Mouse (Mus musculus): Measurements from ENCODE around the gene Olig2. TPM values are rescaled to one million over a fixed set of nuclear protein-coding genes. Genes with fewer than 3 reads are reported as not detected.
"Not testable (repeated sequence)": the region's sequence is repeated elsewhere in the genome, so short reads cannot be mapped to it uniquely, and the experiment has no call there.

Olig2 gene
- polyA plus RNA-seq, 1 experiment from 2014 or later: 4.6 TPM

- Histone ChIP-seq H3K36me3 (no peaks in the 10 kb centered on the region), H3K27me3 (peaks cover 100% of the 10 kb centered on the region), H3K4me1 (replicated peaks) (peaks cover 39% of the 10 kb centered on the region), H3K4me2 (no peak overlapping the region), H3K27ac (replicated peaks) (no peak overlapping the region), H3K9ac (no peak overlapping the region), H3K9me3 (no peaks in the 10 kb centered on the region), H3K4me3 (peak overlapping the region; percentile 10; the same call in 1 of the 2 replicates)
- WGBS: 1% methylated on average over 30 of the region's 30 CpGs
- ATAC-seq (ENCODE audit: low read depth): no peak
Measured at GRCm38 (mm10) chr16:91228238-91229071, 3.2 kb downstream of the Olig2 start.

GRCm38 (mm10) chr16:91229072-91229348, 3.8 kb downstream of the Olig2 start:
- Histone ChIP-seq H3K4me1 (replicated peaks) (peaks cover 38% of the 10 kb centered on the region), H3K4me3 (peak overlapping the region; percentile 10; the same call in 1 of the 2 replicates), H3K27ac (replicated peaks) (no peak overlapping the region), H3K27me3 (peaks cover 100% of the 10 kb centered on the region), H3K4me2 (no peak overlapping the region), H3K36me3 (no peaks in the 10 kb centered on the region), H3K9me3 (no peaks in the 10 kb centered on the region), H3K9ac (no peak overlapping the region)
- no peak for ATAC-seq (ENCODE audit: low read depth)
- WGBS: 1% methylated on average over 10 of the region's 10 CpGs

GRCm38 (mm10) chr16:91229643-91230042, 4.4 kb downstream of the Olig2 start:
- H3K27me3 ChIP-seq: peaks cover 100% of the 10 kb centered on the region
- H3K4me1 ChIP-seq (replicated peaks): peaks cover 38% of the 10 kb centered on the region
- H3K4me3 ChIP-seq: no peak overlapping the region
- no peak overlapping the region for H3K4me2 ChIP-seq
- no peak for ATAC-seq (ENCODE audit: low read depth)
- no peaks in the 10 kb centered on the region for H3K9me3 ChIP-seq
- H3K9ac ChIP-seq: no peak overlapping the region
- no peaks in the 10 kb centered on the region for H3K36me3 ChIP-seq
- 10% methylated on average over 8 of the region's 8 CpGs for WGBS
- no peak overlapping the region for H3K27ac ChIP-seq (replicated peaks)

- Histone ChIP-seq H3K9ac (no peak overlapping the region), H3K36me3 (no peaks in the 10 kb centered on the region), H3K4me3 (no peak overlapping the region), H3K27me3 (peaks cover 100% of the 10 kb centered on the region), H3K9me3 (no peaks in the 10 kb centered on the region), H3K4me1 (replicated peaks) (peaks cover 21% of the 10 kb centered on the region), H3K4me2 (no peak overlapping the region), H3K27ac (replicated peaks) (no peak overlapping the region)
- ATAC-seq (ENCODE audit: low read depth): peak; percentile 60
- WGBS: 2% methylated on average over 26 of the region's 26 CpGs
Measured at GRCm38 (mm10) chr16:91231781-91232469, 6.7 kb downstream of the Olig2 start.

- H3K4me2 ChIP-seq: no peak overlapping the region
Measured at GRCm38 (mm10) chr16:91232470-91233240, 7.4 kb downstream of the Olig2 start.

GRCm38 (mm10) chr16:91233241-91233944, 8.1 kb downstream of the Olig2 start:
- ATAC-seq (ENCODE audit: low read depth): no peak

More at GRCm38 (mm10) chr16:91232470-91233240, 7.4 kb downstream of the Olig2 start:
- H3K36me3 ChIP-seq: no peaks in the 10 kb centered on the region
- no peaks in the 10 kb centered on the region for H3K9me3 ChIP-seq
- H3K4me3 ChIP-seq: no peak overlapping the region
- H3K27me3 ChIP-seq: peaks cover 100% of the 10 kb centered on the region
- no peak overlapping the region for H3K27ac ChIP-seq (replicated peaks)
- H3K9ac ChIP-seq: no peak overlapping the region
- ATAC-seq (ENCODE audit: low read depth): no peak
- WGBS: 1% methylated on average over 25 of the region's 25 CpGs
- peaks cover 14% of the 10 kb centered on the region for H3K4me1 ChIP-seq (replicated peaks)

GRCm38 (mm10) chr16:91239024-91239423, 13.8 kb downstream of the Olig2 start:
- H3K4me1 ChIP-seq (replicated peaks): no peaks in the 10 kb centered on the region
- H3K27me3 ChIP-seq: peaks cover 99% of the 10 kb centered on the region
- 68% methylated on average over 4 of the region's 4 CpGs for WGBS
- H3K9me3 ChIP-seq: no peaks in the 10 kb centered on the region
- no peaks in the 10 kb centered on the region for H3K36me3 ChIP-seq
- no peak overlapping the region for H3K4me2 ChIP-seq
- no peak overlapping the region for H3K4me3 ChIP-seq
- no peak for ATAC-seq (ENCODE audit: low read depth)
- H3K27ac ChIP-seq (replicated peaks): no peak overlapping the region
- no peak overlapping the region for H3K9ac ChIP-seq

More at GRCm38 (mm10) chr16:91233241-91233944, 8.1 kb downstream of the Olig2 start:
- H3K9me3 ChIP-seq: no peaks in the 10 kb centered on the region
- no peak overlapping the region for H3K4me2 ChIP-seq
- no peak overlapping the region for H3K27ac ChIP-seq (replicated peaks)
- WGBS: 15% methylated on average over 11 of the region's 11 CpGs
- H3K4me1 ChIP-seq (replicated peaks): peaks cover 13% of the 10 kb centered on the region
- no peaks in the 10 kb centered on the region for H3K36me3 ChIP-seq
- H3K4me3 ChIP-seq: no peak overlapping the region
- H3K27me3 ChIP-seq: peaks cover 100% of the 10 kb centered on the region
- H3K9ac ChIP-seq: no peak overlapping the region

GRCm38 (mm10) chr16:91246292-91246691, 21.0 kb downstream of the Olig2 start:
- H3K4me1 ChIP-seq (replicated peaks): no peaks in the 10 kb centered on the region
- peak; percentile 85 for ATAC-seq (ENCODE audit: low read depth)
- 13% methylated on average over 9 of the region's 9 CpGs for WGBS
- no peaks in the 10 kb centered on the region for H3K36me3 ChIP-seq
- no peak overlapping the region for H3K4me3 ChIP-seq
- no peaks in the 10 kb centered on the region for H3K9me3 ChIP-seq
- H3K9ac ChIP-seq: no peak overlapping the region
- H3K27ac ChIP-seq (replicated peaks): no peak overlapping the region
- no peak overlapping the region for H3K4me2 ChIP-seq
- peaks cover 67% of the 10 kb centered on the region for H3K27me3 ChIP-seq

- peaks cover 50% of the 10 kb centered on the region for H3K27me3 ChIP-seq
- not testable (repeated sequence) for H3K27ac ChIP-seq (replicated peaks); H3K9me3 ChIP-seq; H3K4me1 ChIP-seq (replicated peaks); H3K36me3 ChIP-seq; H3K9ac ChIP-seq; H3K4me3 ChIP-seq; ATAC-seq (ENCODE audit: low read depth); H3K4me2 ChIP-seq
- WGBS: 4% methylated on average over 18 of the region's 28 CpGs
Measured at GRCm38 (mm10) chr16:91255419-91256164, 30.3 kb downstream of the Olig2 start.

GRCm38 (mm10) chr16:91258956-91259355, 33.7 kb downstream of the Olig2 start:
- no peak overlapping the region for H3K27ac ChIP-seq (replicated peaks)
- 78% methylated on average over 3 of the region's 3 CpGs for WGBS
- H3K27me3 ChIP-seq: peaks cover 84% of the 10 kb centered on the region

GRCm38 (mm10) chr16:91260861-91261260, 35.6 kb downstream of the Olig2 start:
- 91% methylated on average over 3 of the region's 3 CpGs for WGBS
- no peak overlapping the region for H3K4me2 ChIP-seq
- no peak overlapping the region for H3K4me3 ChIP-seq

More at GRCm38 (mm10) chr16:91258956-91259355, 33.7 kb downstream of the Olig2 start:
- H3K4me3 ChIP-seq: no peak overlapping the region
- no peak overlapping the region for H3K9ac ChIP-seq
- H3K4me2 ChIP-seq: no peak overlapping the region
- H3K9me3 ChIP-seq: no peaks in the 10 kb centered on the region
- no peaks in the 10 kb centered on the region for H3K36me3 ChIP-seq
- 0 out of 2 replicates have a peak, but pooled peaks cover 6% of the 10 kb centered on the region for H3K4me1 ChIP-seq (replicated peaks)
- no peak for ATAC-seq (ENCODE audit: low read depth)

More at GRCm38 (mm10) chr16:91260861-91261260, 35.6 kb downstream of the Olig2 start:
- ATAC-seq (ENCODE audit: low read depth): no peak
- Histone ChIP-seq H3K36me3 (no peaks in the 10 kb centered on the region), H3K27ac (replicated peaks) (no peak overlapping the region), H3K9ac (no peak overlapping the region), H3K4me1 (replicated peaks) (0 out of 2 replicates have a peak, but pooled peaks cover 6% of the 10 kb centered on the region), H3K9me3 (no peaks in the 10 kb centered on the region), H3K27me3 (peaks cover 100% of the 10 kb centered on the region)
